Mouse (Mus musculus): ENCODE data around the gene Sin3b.

GRCm38 (mm10) chr8:72680133-72680532, 43.0 kb upstream of the Sin3b start:
- TF ChIP-seq CTCF (conservative IDR thresholded peaks at IDR 0.05; ENCODE audit: low read length), result peak; percentile 68
- no peak for TF ChIP-seq POU5F1 (IDR thresholded peaks at IDR 0.05; ENCODE audit: borderline replicate concordance, low read length)
